Mouse (Mus musculus) heart, postnatal 0 days (tissue): ENCODE measurements around the gene Lamb1.

Experiments
- CTCF ChIP-seq: IDR thresholded peaks from 2 replicates; pipeline ENCODE4 v1.5.1; 2016; ENCODE audit warnings: antibody characterized with exemption, control low read depth, low read depth
- EP300 ChIP-seq: IDR thresholded peaks from 2 replicates; pipeline ENCODE4 v1.6.1; 2016; ENCODE audit warnings: antibody characterized with exemption, low read depth

- no peak for TF ChIP-seq CTCF
- TF ChIP-seq EP300 = no peak
These were observed 5.3 kb downstream of the Lamb1 start for GRCm38 (mm10) chr12:31270361-31270760.
